Mouse (Mus musculus): ENCODE measurements around the gene Rhag. TPM values are rescaled to one million over a fixed set of nuclear protein-coding genes. Genes with fewer than 3 reads are reported as not detected.

Rhag gene
- polyA plus RNA-seq, 1 experiment, result not detected

DNA sequence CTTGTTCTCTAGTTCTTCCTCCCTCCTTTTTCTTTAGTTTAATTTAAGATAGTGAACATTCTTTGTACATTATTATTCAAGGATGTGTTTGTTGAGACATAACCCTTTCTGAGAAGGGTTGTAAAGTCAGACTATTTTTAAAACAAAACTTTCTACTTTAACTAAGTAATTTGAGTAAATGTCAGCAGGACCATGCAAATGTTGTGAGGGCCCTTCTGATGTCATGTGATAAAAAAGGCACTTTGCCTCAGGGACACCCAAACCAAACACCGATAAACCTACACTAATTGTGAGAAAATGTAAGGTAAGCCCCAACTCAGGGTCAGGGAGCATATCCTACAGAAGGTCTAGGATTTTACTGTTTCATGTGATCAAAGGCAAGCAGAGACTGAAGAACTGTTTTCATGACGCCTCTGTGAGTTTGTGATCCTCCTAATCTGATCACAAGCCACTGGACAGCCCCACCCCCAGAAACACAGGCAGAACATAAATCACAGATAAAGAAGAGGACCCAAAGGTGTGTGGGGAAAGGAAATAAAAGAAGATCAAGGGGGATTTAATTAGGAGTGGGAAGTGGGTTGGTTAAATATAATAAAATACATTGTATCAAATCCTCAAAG, 3.9 kb upstream of the Rhag start, which contains the start of gene Crisp2:
Crisp2 (minus strand) TSS at position 51 of the 620 bp plus-strand sequence.
- DNase-seq, result no peak
- no peaks in the 10 kb centered on the region for H3K27me3 ChIP-seq (ENCODE audit: control insufficient read depth, insufficient read depth, low read length)
- H3K4me3 ChIP-seq (replicated peaks; ENCODE audit: insufficient read depth, low read depth, low read length), result no peak within 1 kb of the TSS
- TF ChIP-seq CTCF (IDR thresholded peaks at IDR 0.05; ENCODE audit: borderline replicate concordance, insufficient read depth, low read depth, low read length), result no peak
- no peak for TF ChIP-seq POLR2A (IDR thresholded peaks at IDR 0.05; ENCODE audit: borderline replicate concordance, insufficient read depth, low read length)
- 74% methylated on average over 2 of the region's 2 CpGs for WGBS
- H3K4me1 ChIP-seq (ENCODE audit: control insufficient read depth, insufficient read depth, low read length), result no peaks in the 10 kb centered on the region
- no peak within 1 kb of the TSS for H3K27ac ChIP-seq (ENCODE audit: insufficient read depth, low read length)

GRCm38 (mm10) chr17:40808071-40808470, 2.9 kb upstream of the Rhag start:
- Histone ChIP-seq H3K4me1 (ENCODE audit: control insufficient read depth, insufficient read depth, low read length) (no peaks in the 10 kb centered on the region), H3K27ac (ENCODE audit: insufficient read depth, low read length) (no peak overlapping the region), H3K4me3 (replicated peaks; ENCODE audit: insufficient read depth, low read depth, low read length) (no peak overlapping the region), H3K27me3 (ENCODE audit: control insufficient read depth, insufficient read depth, low read length) (no peaks in the 10 kb centered on the region)
- no peak for DNase-seq
- TF ChIP-seq CTCF (IDR thresholded peaks at IDR 0.05; ENCODE audit: borderline replicate concordance, insufficient read depth, low read depth, low read length) (no peak), POLR2A (IDR thresholded peaks at IDR 0.05; ENCODE audit: borderline replicate concordance, insufficient read depth, low read length) (no peak)

DNA sequence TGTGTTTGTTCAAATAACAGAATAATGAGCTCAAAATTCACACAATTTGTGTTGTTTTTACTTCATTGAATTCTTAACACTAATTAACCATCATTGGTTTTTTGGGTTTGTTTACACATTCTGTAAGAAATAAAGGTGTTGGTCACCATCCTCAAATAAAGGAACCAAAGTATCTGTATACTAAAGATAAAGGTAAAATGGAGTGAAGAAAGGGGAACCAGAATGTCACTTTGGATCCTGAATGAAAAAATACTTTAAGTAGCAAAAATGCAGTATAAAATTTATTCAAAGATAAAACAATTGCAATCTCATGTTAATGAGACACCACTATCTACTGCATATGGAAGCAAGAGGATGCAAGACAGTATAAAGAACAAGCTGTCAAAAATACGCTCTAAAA, 634 bp downstream of the Rhag start:
- TF ChIP-seq POLR2A (IDR thresholded peaks at IDR 0.05; ENCODE audit: borderline replicate concordance, insufficient read depth, low read length), result no peak
- Histone ChIP-seq H3K4me3 (replicated peaks; ENCODE audit: insufficient read depth, low read depth, low read length) (no peak overlapping the region), H3K4me1 (ENCODE audit: control insufficient read depth, insufficient read depth, low read length) (no peaks in the 10 kb centered on the region), H3K27me3 (ENCODE audit: control insufficient read depth, insufficient read depth, low read length) (no peaks in the 10 kb centered on the region), H3K27ac (ENCODE audit: insufficient read depth, low read length) (no peak overlapping the region)
- WGBS, result 88% methylated on average over 1 of the region's 1 CpGs
- DNase-seq, result no peak

DNA sequence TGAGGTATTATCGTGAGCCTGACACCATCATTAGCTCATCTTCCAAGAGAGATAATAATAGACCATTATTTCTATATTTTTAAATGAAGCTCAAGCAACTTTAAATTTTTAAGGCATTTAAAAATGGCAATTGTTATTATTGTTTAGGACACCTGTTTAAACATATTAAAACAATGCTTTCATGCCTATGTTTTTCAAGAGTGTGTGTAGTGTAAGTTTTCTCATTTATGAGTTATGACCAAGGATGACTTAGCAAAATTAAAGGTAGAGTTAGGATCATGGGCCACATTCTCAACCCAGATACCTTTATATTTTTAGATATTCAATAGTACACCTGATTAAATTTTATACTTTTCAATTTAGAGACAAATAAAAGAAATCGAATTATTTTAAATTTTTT, 1.3 kb downstream of the Rhag start:
- Histone ChIP-seq H3K4me3 (replicated peaks; ENCODE audit: insufficient read depth, low read depth, low read length) (no peak overlapping the region), H3K4me1 (ENCODE audit: control insufficient read depth, insufficient read depth, low read length) (no peaks in the 10 kb centered on the region), H3K27me3 (ENCODE audit: control insufficient read depth, insufficient read depth, low read length) (no peaks in the 10 kb centered on the region), H3K27ac (ENCODE audit: insufficient read depth, low read length) (no peak overlapping the region)
- 74% methylated on average over 2 of the region's 2 CpGs for WGBS
- no peak for DNase-seq
- no peak for TF ChIP-seq CTCF (IDR thresholded peaks at IDR 0.05; ENCODE audit: borderline replicate concordance, insufficient read depth, low read depth, low read length)
- TF ChIP-seq POLR2A (IDR thresholded peaks at IDR 0.05; ENCODE audit: borderline replicate concordance, insufficient read depth, low read length), result no peak

GRCm38 (mm10) chr17:40817340-40817943, 6.5 kb downstream of the Rhag start:
- no peak for DNase-seq
- Histone ChIP-seq H3K4me3 (replicated peaks; ENCODE audit: insufficient read depth, low read depth, low read length) (no peak overlapping the region), H3K4me1 (ENCODE audit: control insufficient read depth, insufficient read depth, low read length) (no peaks in the 10 kb centered on the region; the same call in 1 of the 2 replicates), H3K27ac (ENCODE audit: insufficient read depth, low read length) (no peak overlapping the region), H3K27me3 (ENCODE audit: control insufficient read depth, insufficient read depth, low read length) (no peaks in the 10 kb centered on the region)
- no peak for TF ChIP-seq CTCF (IDR thresholded peaks at IDR 0.05; ENCODE audit: borderline replicate concordance, insufficient read depth, low read depth, low read length)
- 73% methylated on average over 4 of the region's 4 CpGs for WGBS

- no peak for DNase-seq
- no peaks in the 10 kb centered on the region for H3K27me3 ChIP-seq (ENCODE audit: control insufficient read depth, insufficient read depth, low read length)
- no peaks in the 10 kb centered on the region; the same call in 1 of the 2 replicates for H3K4me1 ChIP-seq (ENCODE audit: control insufficient read depth, insufficient read depth, low read length)
- TF ChIP-seq CTCF (IDR thresholded peaks at IDR 0.05; ENCODE audit: borderline replicate concordance, insufficient read depth, low read depth, low read length) (no peak), POLR2A (IDR thresholded peaks at IDR 0.05; ENCODE audit: borderline replicate concordance, insufficient read depth, low read length) (no peak)
- 66% methylated on average over 9 of the region's 9 CpGs for WGBS
- no peak overlapping the region for H3K27ac ChIP-seq (ENCODE audit: insufficient read depth, low read length)
- no peak overlapping the region for H3K4me3 ChIP-seq (replicated peaks; ENCODE audit: insufficient read depth, low read depth, low read length)
Observed at GRCm38 (mm10) chr17:40821477-40821876, 10.6 kb downstream of the Rhag start.

DNA sequence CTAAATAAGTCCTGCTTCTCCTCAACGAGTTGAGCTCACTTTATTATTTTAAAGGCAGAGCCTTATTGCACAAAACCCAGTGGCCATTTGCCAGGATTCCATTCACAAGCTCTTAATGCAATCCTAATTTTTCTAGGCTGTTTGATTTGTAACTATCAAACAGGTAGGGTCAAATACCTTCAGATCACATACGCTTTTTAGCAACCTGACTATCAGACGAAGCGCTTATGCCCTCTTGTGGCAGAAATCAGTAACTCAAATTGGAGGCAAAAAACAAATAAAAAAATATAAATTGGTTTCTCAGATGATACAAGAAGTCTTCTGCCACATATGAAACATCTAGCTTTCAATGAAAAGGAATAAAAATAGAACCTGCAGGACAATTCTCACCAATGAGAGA, 12.9 kb downstream of the Rhag start:
- H3K27me3 ChIP-seq (ENCODE audit: control insufficient read depth, insufficient read depth, low read length), result no peaks in the 10 kb centered on the region
- H3K4me3 ChIP-seq (replicated peaks; ENCODE audit: insufficient read depth, low read depth, low read length), result no peak overlapping the region
- TF ChIP-seq CTCF (IDR thresholded peaks at IDR 0.05; ENCODE audit: borderline replicate concordance, insufficient read depth, low read depth, low read length), result no peak
- TF ChIP-seq POLR2A (IDR thresholded peaks at IDR 0.05; ENCODE audit: borderline replicate concordance, insufficient read depth, low read length), result no peak
- H3K27ac ChIP-seq (ENCODE audit: insufficient read depth, low read length), result no peak overlapping the region
- DNase-seq, result no peak
- 30% methylated on average over 4 of the region's 4 CpGs for WGBS
- H3K4me1 ChIP-seq (ENCODE audit: control insufficient read depth, insufficient read depth, low read length), result no peaks in the 10 kb centered on the region; the same call in 1 of the 2 replicates

DNA sequence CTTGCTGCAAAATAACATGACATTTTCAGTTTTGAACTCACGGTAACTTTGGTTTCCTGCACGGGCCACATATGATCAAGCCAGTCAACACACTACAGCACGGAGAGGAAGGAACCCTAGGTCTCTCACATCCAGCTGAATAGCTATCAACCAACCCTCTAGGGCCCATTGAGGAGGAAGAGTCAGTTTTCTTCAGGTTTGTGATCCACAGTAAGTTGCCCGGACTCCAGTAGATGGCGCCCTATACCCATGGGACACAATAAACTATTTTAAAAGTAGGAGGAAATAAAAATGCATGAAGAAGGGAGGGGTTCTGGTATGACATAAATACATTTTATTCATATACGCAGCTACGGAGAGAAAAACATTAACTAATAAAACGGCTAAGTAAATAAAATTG, 13.6 kb downstream of the Rhag start:
- 57% methylated on average over 8 of the region's 8 CpGs for WGBS
- Histone ChIP-seq H3K27me3 (ENCODE audit: control insufficient read depth, insufficient read depth, low read length) (no peaks in the 10 kb centered on the region), H3K4me3 (replicated peaks; ENCODE audit: insufficient read depth, low read depth, low read length) (no peak overlapping the region), H3K27ac (ENCODE audit: insufficient read depth, low read length) (no peak overlapping the region), H3K4me1 (ENCODE audit: control insufficient read depth, insufficient read depth, low read length) (no peaks in the 10 kb centered on the region; the same call in 1 of the 2 replicates)
- no peak for DNase-seq
- TF ChIP-seq POLR2A (IDR thresholded peaks at IDR 0.05; ENCODE audit: borderline replicate concordance, insufficient read depth, low read length) (no peak), CTCF (IDR thresholded peaks at IDR 0.05; ENCODE audit: borderline replicate concordance, insufficient read depth, low read depth, low read length) (peak; percentile 0; the same call in 1 of the 2 replicates)
